Mouse (Mus musculus): ENCODE results near the gene Nupr1.

- TF ChIP-seq CTCF (IDR thresholded peaks at IDR 0.05; ENCODE audit: control insufficient read depth, insufficient read depth, low read length) (peak; percentile 66), POLR2A (IDR thresholded peaks at IDR 0.05; ENCODE audit: borderline replicate concordance, control insufficient read depth, low read depth, low read length) (no peak)
These were observed 51.5 kb downstream of the Nupr1 start for GRCm38 (mm10) chr7:126579172-126579571.

Measured in bone marrow, adult 2 months (tissue).